Mouse (Mus musculus) bone marrow macrophage, adult 2 months (primary cell): ENCODE measurements at regions not wholly inside any gene's neighbourhood (a gene's known extent, or its start where the extent isn't known, plus 50 kb on each side); places are given as distances from the start of the nearest gene placed in this dataset.

Experiments
- CTCF ChIP-seq: IDR thresholded peaks from 2 replicates; pipeline ENCODE4 v1.5.1; 2012; ENCODE audit warnings: low read depth, mild to moderate bottlenecking, low read length, moderate library complexity
- POLR2A ChIP-seq: IDR thresholded peaks from 2 replicates; pipeline ENCODE4 v1.6.1; 2012; ENCODE audit warnings: mild to moderate bottlenecking, low read depth, low read length, borderline replicate concordance

DNA sequence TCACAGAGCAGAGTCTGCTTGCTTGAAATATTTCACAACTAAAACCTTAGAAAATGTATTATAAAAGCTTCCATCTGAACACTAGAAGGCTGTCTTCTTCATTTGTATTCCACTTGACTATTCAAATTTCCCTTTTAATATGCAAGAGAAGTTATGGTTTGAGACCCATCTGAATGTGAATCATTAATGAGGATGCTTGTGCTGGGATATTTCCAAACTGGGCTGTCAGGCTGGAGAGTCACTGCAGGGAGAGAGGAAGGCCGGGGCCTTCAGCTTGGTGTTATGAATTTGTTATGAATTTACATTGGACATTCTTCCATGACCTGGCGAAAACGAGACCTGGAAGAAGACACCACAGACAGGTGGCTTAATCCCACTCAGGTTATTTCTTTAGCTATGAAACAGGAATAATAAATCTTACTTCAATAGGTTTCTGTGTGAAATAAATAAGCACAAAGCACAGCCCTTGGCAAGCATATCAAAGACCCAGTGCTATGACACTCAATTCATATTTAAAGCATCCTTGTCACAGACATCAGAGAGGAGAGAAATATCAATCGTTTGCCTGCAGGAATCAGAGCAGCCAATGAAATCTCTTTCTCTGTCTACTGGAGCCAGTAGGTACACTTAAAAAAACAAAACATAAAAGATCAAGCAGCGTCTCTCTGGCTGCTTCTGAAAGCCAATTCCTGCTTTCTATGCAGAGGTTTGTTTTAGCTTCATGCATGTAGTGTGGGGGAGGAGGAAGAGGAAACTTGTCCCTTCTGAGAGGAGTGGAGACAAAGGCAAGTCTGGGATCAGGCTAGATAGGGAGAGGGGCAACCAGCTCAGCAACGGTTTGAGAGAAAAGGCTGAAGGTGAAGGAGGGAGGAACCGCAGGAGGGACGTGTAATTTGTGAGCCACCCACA lies 114.2 kb downstream of the Otor start:
- TF ChIP-seq CTCF (no peak), POLR2A (no peak)
